Mouse (Mus musculus) embryonic stem cell, embryonic (primary cell): ENCODE measurements around the gene Ccdc9.

ENCODE experiments used
- CTCF ChIA-PET, 4 experiments: fragments of 300-600 bp in 2 of 4; fragments of 350-600 bp in 2 of 4; sonication (Branson Sonifier 250); formaldehyde crosslinking; loops; one replicate each; lab custom pipeline; 2022; ENCODE audit warnings: inconsistent platforms in 2 of 4; lab: Charles Lee
- POLR2A ChIA-PET, 4 experiments: fragments of 300-600 bp in 2 of 4; fragments of 350-600 bp in 2 of 4; sonication (Branson Sonifier 250); formaldehyde crosslinking; loops; one replicate each; lab custom pipeline; 2022; ENCODE audit warnings: antibody characterized with exemption in 4 of 4, inconsistent platforms in 1 of 4; lab: Charles Lee

Ccdc9 gene

GRCm38 (mm10) chr7:16294837-16295236 is 8.2 kb upstream of the Ccdc9 start:
- ChIA-PET POLR2A (interaction anchor here (0.5 to 5.8 kb wide), 108 partner anchors 9 to 517 kb away, joined by 3 to 111 read pairs (median 5); partner anchors contain the start of genes Bbc3 (in 3 of the 4), Ccdc9 (in 3 of the 4), Inafm1 (in 3 of the 4) and Arhgap35 (in 2 of the 4)), CTCF (interaction anchor here (0.5 to 2.7 kb wide), 87 partner anchors 8 to 399 kb away, joined by 3 to 54 read pairs (median 6); partner anchors contain the start of genes Ccdc9 (in 4 of the 4), Bbc3 (in 2 of the 4), Inafm1 (in 1 of the 4) and Napa (in 1 of the 4))

- CTCF ChIA-PET, result interaction anchor here (0.6 to 2.7 kb wide), 69 partner anchors 8 to 398 kb away, joined by 3 to 54 read pairs (median 6); partner anchors contain the start of genes Ccdc9 (in 4 of the 4), Bbc3 (in 1 of the 4), Inafm1 (in 1 of the 4) and Napa (in 1 of the 4)
- POLR2A ChIA-PET, result interaction anchor here (0.5 to 5.8 kb wide), 89 partner anchors 8 to 699 kb away, joined by 3 to 111 read pairs (median 6); partner anchors contain the start of genes Bbc3 (in 3 of the 4), Ccdc9 (in 3 of the 4), Inafm1 (in 3 of the 4) and Arhgap35 (in 2 of the 4)
Measured at GRCm38 (mm10) chr7:16294346-16294745, 7.8 kb upstream of the Ccdc9 start.

DNA sequence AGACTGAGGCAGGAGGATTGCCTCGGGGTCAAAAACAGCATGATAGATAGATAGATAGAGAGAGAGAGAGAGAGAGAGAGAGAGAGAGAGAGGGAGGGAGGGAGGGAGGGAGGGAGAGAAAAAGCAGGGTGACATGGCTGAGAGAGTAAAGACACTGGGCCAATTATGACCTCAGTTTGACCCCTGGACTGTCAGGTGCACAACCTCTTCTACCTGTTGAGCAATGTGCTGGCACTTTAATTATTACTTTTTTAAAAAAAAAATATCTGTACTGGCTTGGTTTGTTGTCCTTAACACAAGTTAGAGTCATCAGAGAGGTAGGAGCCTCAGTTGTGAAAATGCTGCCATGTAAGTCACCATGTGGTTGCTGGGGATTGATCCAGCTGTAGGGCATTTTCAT is 1.2 kb upstream of the Ccdc9 start:
- CTCF ChIA-PET, result interaction anchor here in 2 of 4 experiments (0.6 to 0.7 kb wide), 3 partner anchors 53 to 180 kb away, joined by 3 to 16 read pairs (median 4); no protein-coding TSS in a partner anchor
- POLR2A ChIA-PET, result interaction anchor here in 2 of 4 experiments (0.6 to 1.7 kb wide), 13 partner anchors 14 to 175 kb away, joined by 3 to 5 read pairs (median 3); partner anchors contain the start of gene Inafm1 (in 1 of the 2)

- ChIA-PET CTCF (interaction anchor here (1.0 to 2.1 kb wide), 7 partner anchors 8 to 176 kb away, joined by 6 to 16 read pairs (median 14); partner anchors contain the start of genes Inafm1 (in 1 of the 4) and Slc8a2 (in 1 of the 4)), POLR2A (interaction anchor here in 3 of 4 experiments (0.6 to 6.3 kb wide), 27 partner anchors 8 to 237 kb away, joined by 3 to 127 read pairs (median 10); partner anchors contain the start of genes Inafm1 (in 3 of the 3), Sae1 (in 2 of the 3), Bbc3 (in 1 of the 3) and Napa (in 1 of the 3))
Measured at GRCm38 (mm10) chr7:16287016-16287415, 421 bp upstream of the Ccdc9 start.

DNA sequence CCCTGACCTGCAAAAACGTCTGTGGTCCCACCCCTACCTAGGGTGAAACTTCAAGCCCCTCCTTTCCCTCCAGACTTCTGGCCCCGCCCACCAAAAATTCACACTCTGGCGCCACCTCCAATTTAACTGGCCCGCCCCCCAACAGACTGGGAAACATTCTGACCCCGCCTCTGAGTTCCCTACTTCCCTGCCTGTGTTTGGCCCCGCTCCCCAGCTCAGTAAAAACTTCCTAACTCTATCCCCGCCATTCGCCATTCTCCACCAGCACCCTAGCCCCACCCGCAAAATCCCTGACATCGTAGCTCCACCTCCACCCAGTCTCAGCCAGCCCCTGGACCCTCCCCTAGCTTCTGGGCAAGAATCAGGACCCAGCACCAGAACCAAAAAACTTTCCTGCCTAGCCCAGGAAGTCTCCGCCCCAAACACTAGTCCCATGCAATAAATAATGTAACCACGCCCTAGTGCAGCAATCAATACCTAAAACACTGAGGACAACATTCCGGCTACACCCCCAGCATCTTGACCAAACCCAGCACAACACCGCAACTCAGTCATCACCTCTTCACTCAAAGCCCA is 1.1 kb downstream of the Ccdc9 start:
- ChIA-PET POLR2A (interaction anchor here (0.6 to 6.3 kb wide), 104 partner anchors 8 to 771 kb away, joined by 3 to 127 read pairs (median 4); partner anchors contain the start of genes Bbc3 (in 3 of the 4), Inafm1 (in 3 of the 4), Napa (in 2 of the 4) and Sae1 (in 2 of the 4)), CTCF (interaction anchor here in 3 of 4 experiments (0.5 to 2.1 kb wide), 32 partner anchors 9 to 606 kb away, joined by 3 to 28 read pairs (median 7); partner anchors contain the start of genes Inafm1 (in 2 of the 3), Gng8 (in 1 of the 3), Napa (in 1 of the 3) and Slc8a2 (in 1 of the 3))

DNA sequence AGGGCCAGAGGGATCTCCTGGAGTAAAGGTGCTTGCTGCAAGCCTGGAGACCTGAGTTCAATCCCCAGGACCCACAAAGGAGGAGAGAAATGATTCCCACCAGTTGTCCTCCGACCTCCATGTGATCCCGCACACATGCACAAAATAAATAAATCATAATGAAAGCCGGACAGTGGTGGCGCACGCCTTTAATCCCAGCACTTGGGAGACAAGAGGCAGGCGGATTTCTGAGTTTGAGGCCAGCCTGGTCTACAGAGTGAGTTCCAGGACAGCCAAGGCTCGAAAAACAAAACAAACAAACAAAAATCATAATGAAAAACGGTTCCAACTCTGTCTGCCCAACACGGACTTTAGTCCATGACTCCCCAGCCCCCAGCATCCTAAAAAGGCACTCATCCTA is 1.7 kb downstream of the Ccdc9 start:
- POLR2A ChIA-PET, result interaction anchor here in 3 of 4 experiments (0.6 to 6.3 kb wide), 57 partner anchors 8 to 616 kb away, joined by 3 to 127 read pairs (median 5); partner anchors contain the start of genes Inafm1 (in 3 of the 3), Bbc3 (in 2 of the 3), Slc8a2 (in 2 of the 3) and Arhgap35 (in 1 of the 3)
- CTCF ChIA-PET, result interaction anchor here in 3 of 4 experiments (0.6 to 2.1 kb wide), 18 partner anchors 10 to 373 kb away, joined by 3 to 28 read pairs (median 10); partner anchors contain the start of genes Inafm1 (in 2 of the 3), Napa (in 1 of the 3) and Slc8a2 (in 1 of the 3)

GRCm38 (mm10) chr7:16284001-16284400 is 2.6 kb downstream of the Ccdc9 start:
- ChIA-PET CTCF (no interaction called here), POLR2A (interaction anchor here in 2 of 4 experiments (0.9 to 6.3 kb wide), 4 partner anchors 10 to 155 kb away, joined by 3 to 127 read pairs (median 42); partner anchors contain the start of genes Inafm1 (in 1 of the 2) and Slc8a2 (in 1 of the 2))

- POLR2A ChIA-PET, result interaction anchor here in 3 of 4 experiments (0.8 to 6.3 kb wide), 6 partner anchors 9 to 502 kb away, joined by 3 to 127 read pairs (median 3); partner anchors contain the start of gene Inafm1 (in 3 of the 3)
- CTCF ChIA-PET, result interaction anchor here in 1 of 4 experiments (0.6 to 0.8 kb wide), 2 partner anchors 9 to 637 kb away, joined by 3 read pairs; no protein-coding TSS in a partner anchor
Measured at GRCm38 (mm10) chr7:16282334-16282733, 4.3 kb downstream of the Ccdc9 start.

DNA sequence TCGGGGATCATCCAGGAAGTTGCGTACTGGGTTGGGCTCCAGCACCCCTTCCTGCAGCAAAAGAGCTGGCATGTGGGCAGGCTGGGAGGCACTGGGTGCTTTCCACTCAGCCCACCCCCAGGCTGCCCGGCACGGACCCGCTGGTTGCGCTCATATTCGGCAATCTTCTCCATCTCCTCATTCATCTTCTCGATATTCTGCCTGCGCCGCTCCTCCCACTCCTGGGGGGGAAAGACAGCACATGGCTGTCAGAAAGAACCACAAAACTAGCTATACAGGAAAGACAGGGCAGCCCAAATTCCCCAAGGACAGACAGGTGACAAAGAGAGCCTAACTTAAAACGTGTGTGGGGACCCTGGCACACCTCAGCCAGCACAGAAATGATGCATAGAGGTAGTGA is 5.9 kb downstream of the Ccdc9 start:
- ChIA-PET CTCF (interaction anchor here in 2 of 4 experiments (0.6 to 1.0 kb wide), 2 partner anchors 14 to 35 kb away, joined by 3 to 4 read pairs; no protein-coding TSS in a partner anchor), POLR2A (interaction anchor here in 2 of 4 experiments (1.0 to 6.3 kb wide), 7 partner anchors 7 to 126 kb away, joined by 3 to 127 read pairs (median 4); partner anchors contain the start of gene Inafm1 (in 1 of the 2))

- ChIA-PET CTCF (interaction anchor here in 1 of 4 experiments (0.9 to 3.6 kb wide), 2 partner anchors 12 to 188 kb away, joined by 3 to 36 read pairs; no protein-coding TSS in a partner anchor), POLR2A (interaction anchor here in 3 of 4 experiments (0.7 to 5.6 kb wide), 17 partner anchors 9 to 225 kb away, joined by 3 to 127 read pairs (median 10); partner anchors contain the start of genes Ccdc9 (in 3 of the 3), Napa (in 1 of the 3) and Slc8a2 (in 1 of the 3))
Measured at GRCm38 (mm10) chr7:16274922-16275890, 11.4 kb downstream of the Ccdc9 start.

- POLR2A ChIA-PET, result interaction anchor here (0.6 to 5.6 kb wide), 57 partner anchors 8 to 456 kb away, joined by 3 to 127 read pairs (median 4); partner anchors contain the start of genes Ccdc9 (in 3 of the 4), Napa (in 3 of the 4), Kptn (in 2 of the 4) and Arhgap35 (in 1 of the 4)
Measured at GRCm38 (mm10) chr7:16273766-16274140, 12.8 kb downstream of the Ccdc9 start.

DNA sequence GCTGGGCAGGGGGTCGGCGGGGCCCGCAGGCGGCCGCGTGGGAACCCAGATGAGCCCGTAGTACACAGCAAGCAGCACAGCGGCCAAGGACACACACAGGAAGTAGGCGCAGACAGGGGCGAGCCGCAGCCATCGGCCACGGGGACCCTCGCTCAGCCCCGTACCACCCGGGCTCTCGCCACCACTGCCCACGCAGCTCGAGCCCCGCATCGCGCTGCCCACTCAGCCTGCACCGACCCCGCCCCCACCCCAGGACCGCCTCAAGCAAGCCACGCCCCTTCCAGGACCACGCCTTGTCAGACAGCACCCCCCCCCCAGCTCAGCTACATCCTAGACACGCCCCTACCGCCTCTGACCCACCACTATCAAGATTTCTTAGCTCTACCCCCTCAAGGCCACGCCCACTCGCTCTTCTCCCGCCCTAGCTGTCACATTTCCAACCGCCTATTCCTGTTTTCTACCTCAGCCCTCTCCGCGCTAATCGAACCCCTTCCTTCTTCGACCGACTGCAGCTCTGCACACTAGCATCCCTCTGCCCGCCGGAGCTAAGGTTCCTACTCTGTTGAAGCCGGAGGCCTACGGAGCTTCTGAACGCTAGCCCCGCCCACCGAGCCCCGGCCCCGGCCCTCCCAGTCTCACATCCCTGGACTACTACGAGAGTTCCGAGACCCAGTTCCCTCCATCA is 13.4 kb downstream of the Ccdc9 start, which contains the start of gene Inafm1:
Gene Inafm1 (minus strand): TSS at position 537 of the 685 bp plus-strand sequence.
- ChIA-PET POLR2A (interaction anchor here (0.6 to 5.6 kb wide), 60 partner anchors 9 to 351 kb away, joined by 3 to 127 read pairs (median 4); partner anchors contain the start of genes Ccdc9 (in 3 of the 4), Kptn (in 3 of the 4), Napa (in 3 of the 4) and Arhgap35 (in 1 of the 4)), CTCF (interaction anchor here (0.5 to 3.6 kb wide), 40 partner anchors 9 to 361 kb away, joined by 3 to 36 read pairs (median 4); partner anchors contain the start of genes Napa (in 2 of the 4), Bicra (in 1 of the 4), Ccdc9 (in 1 of the 4) and Kptn (in 1 of the 4))

More at GRCm38 (mm10) chr7:16273766-16274140, 12.8 kb downstream of the Ccdc9 start:
- CTCF ChIA-PET, result interaction anchor here (0.5 to 3.6 kb wide), 30 partner anchors 10 to 326 kb away, joined by 3 to 36 read pairs (median 4); partner anchors contain the start of genes Napa (in 2 of the 4), Bicra (in 1 of the 4), Ccdc9 (in 1 of the 4) and Kptn (in 1 of the 4)

DNA sequence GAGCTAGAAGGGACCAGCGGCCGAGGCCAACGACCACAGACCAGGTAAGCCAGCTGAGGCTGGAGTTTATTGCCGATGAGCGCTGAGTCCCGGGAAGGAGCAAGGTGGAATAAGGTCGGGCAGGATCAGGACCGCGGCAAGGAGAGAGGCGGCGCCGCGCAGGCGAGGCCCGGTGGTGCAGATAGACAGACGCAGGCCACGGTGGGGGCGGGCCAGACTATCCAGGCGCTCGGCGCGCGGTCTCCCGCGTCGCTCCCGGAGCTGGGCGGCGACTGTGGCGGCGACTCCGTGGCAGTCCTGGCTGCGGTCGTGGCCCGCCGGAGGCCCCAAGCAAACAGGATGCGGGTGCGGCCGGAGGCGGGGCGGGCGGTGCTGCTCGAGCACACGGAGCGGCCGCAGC is 13.9 kb downstream of the Ccdc9 start:
- CTCF ChIA-PET, result interaction anchor here (0.6 to 3.6 kb wide), 31 partner anchors 9 to 361 kb away, joined by 3 to 36 read pairs (median 4); partner anchors contain the start of genes Bicra (in 1 of the 4), Ccdc9 (in 1 of the 4), Kptn (in 1 of the 4) and Meis3 (in 1 of the 4)
- POLR2A ChIA-PET, result interaction anchor here (0.6 to 5.6 kb wide), 43 partner anchors 9 to 958 kb away, joined by 3 to 127 read pairs (median 4); partner anchors contain the start of genes Ccdc9 (in 3 of the 4), Napa (in 3 of the 4), Arhgap35 (in 1 of the 4) and Kptn (in 1 of the 4)

DNA sequence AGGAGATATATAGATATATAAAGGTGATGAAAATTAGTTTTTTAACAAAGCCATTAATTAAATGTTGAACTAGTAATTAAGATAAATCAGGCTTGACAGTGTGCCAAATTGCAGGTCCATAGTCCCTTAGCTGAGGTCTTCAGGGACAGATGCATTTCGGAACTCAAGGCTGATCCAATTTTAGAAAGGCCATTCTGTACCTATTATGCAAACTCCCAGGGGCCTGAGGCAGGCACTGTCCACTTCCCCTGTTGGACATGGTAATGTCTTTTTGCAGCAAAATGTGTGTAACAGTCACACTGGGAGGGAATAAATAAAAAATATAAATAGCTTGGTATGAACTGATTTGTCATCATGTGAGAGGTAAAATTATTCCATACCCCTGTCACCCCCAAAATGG is 15.5 kb downstream of the Ccdc9 start:
- POLR2A ChIA-PET, result interaction anchor here in 1 of 4 experiments (0.6 to 5.6 kb wide), 4 partner anchors 13 to 94 kb away, joined by 3 to 46 read pairs (median 4); partner anchors contain the start of gene Ccdc9
- CTCF ChIA-PET, result no interaction called here
